Mouse (Mus musculus) kidney, embryonic 16.5 days (tissue): ENCODE results near the gene Cdc42ep1. TPM values are rescaled to one million over a fixed set of nuclear protein-coding genes. Genes with fewer than 3 reads are reported as not detected.

ENCODE experiments used
- microRNA-seq: library from miRNA; unstranded; fragments of <30 nt; microRNA quantifications from one replicate; pipeline ENCODE4, GENCODE M21; 2016
- polyA plus RNA-seq: library from polyadenylated mRNA; unstranded; fragments of >200 nt; fragmentation: Nextera tagmentation; extraction: Ambion mirVana; gene quantifications from 2 replicates; pipeline ENCODE4 v1.2.1, GENCODE M21; 2015

Cdc42ep1 gene
- polyA plus RNA-seq, 1 experiment from 2014 or later: 58.5 TPM

Small RNA genes within 50 kb of the gene (microRNA-seq; reads per million reads assigned to microRNA genes)
- not detected for gene Mir6955

Other genes starting within 250 kb of the Cdc42ep1 start
- 7.7 and 8.3 TPM in 2 replicates for gene Cyth4, start 245.6 kb upstream of the Cdc42ep1 start, polyA plus RNA-seq
- gene Elfn2, start 123.9 kb upstream of the Cdc42ep1 start, polyA plus RNA-seq: 0.03 and 0.07 TPM in 2 replicates
- 28.7 and 31.7 TPM in 2 replicates for gene Mfng, start 69.1 kb upstream of the Cdc42ep1 start, polyA plus RNA-seq
- gene Card10, start 39.6 kb upstream of the Cdc42ep1 start, polyA plus RNA-seq: 9.9 and 10.6 TPM in 2 replicates
- gene Lgals2, start 12.9 kb downstream of the Cdc42ep1 start, polyA plus RNA-seq: 0.54 and 0.77 TPM in 2 replicates
- 54.7 and 61.9 TPM in 2 replicates for gene Gga1, start 34.6 kb downstream of the Cdc42ep1 start, polyA plus RNA-seq
- gene Gm49510, start 57.0 kb downstream of the Cdc42ep1 start, polyA plus RNA-seq: 0.37 and 0.70 TPM in 2 replicates
- 33.1 and 41.0 TPM in 2 replicates for gene Sh3bp1, start 57.1 kb downstream of the Cdc42ep1 start, polyA plus RNA-seq
- 11.7 and 12.0 TPM in 2 replicates for gene Pdxp, start 71.3 kb downstream of the Cdc42ep1 start, polyA plus RNA-seq
- gene Lgals1, start 84.1 kb downstream of the Cdc42ep1 start, polyA plus RNA-seq: 659 and 673 TPM in 2 replicates
- 55.0 and 59.9 TPM in 2 replicates for gene Nol12, start 92.3 kb downstream of the Cdc42ep1 start, polyA plus RNA-seq
- gene Triobp, start 105.1 kb downstream of the Cdc42ep1 start, polyA plus RNA-seq: 67.3 and 78.4 TPM in 2 replicates
- gene H1f0, start 185.8 kb downstream of the Cdc42ep1 start, polyA plus RNA-seq: 521 and 528 TPM in 2 replicates
- gene Galr3, start 199.3 kb downstream of the Cdc42ep1 start, polyA plus RNA-seq: not detected in 2 replicates
- 51.7 and 52.5 TPM in 2 replicates for gene Ankrd54, start 220.3 kb downstream of the Cdc42ep1 start, polyA plus RNA-seq
- gene Eif3l, start 232.6 kb downstream of the Cdc42ep1 start, polyA plus RNA-seq: 254 and 260 TPM in 2 replicates